Mouse (Mus musculus) forebrain, embryonic 12.5 days (tissue): Measurements from ENCODE around the gene Psmb9. TPM values are rescaled to one million over a fixed set of nuclear protein-coding genes. Genes with fewer than 3 reads are reported as not detected.

Source experiments
- ATAC-seq: fragments of 200-750 bp; cut with Nextera tagmentation; 2 replicates; pipeline ENCODE4 v1.8.0; 2017; ENCODE audit warnings: moderate TSS enrichment; ENCODE audit not compliant: low FRiP score
- H3K27ac ChIP-seq: fragments of 300-500 bp; sonication (generic); 2 replicates; pipeline ENCODE4 v1.5.1; 2016; ENCODE audit warnings: mild to moderate bottlenecking
- H3K27me3 ChIP-seq: fragments of 300-500 bp; sonication (generic); 2 replicates; pipeline ENCODE4 v1.6.1; 2016; ENCODE audit warnings: mild to moderate bottlenecking
- H3K36me3 ChIP-seq: fragments of 300-500 bp; sonication (generic); replicated peaks from 2 replicates; pipeline ENCODE4 v1.6.1; 2016; ENCODE audit warnings: mild to moderate bottlenecking
- H3K4me1 ChIP-seq: fragments of 300-500 bp; sonication (generic); 2 replicates; pipeline ENCODE4 v1.6.1; 2016
- H3K4me2 ChIP-seq: fragments of 300-500 bp; sonication (generic); 2 replicates; pipeline ENCODE4 v1.6.1; 2016; ENCODE audit warnings: mild to moderate bottlenecking, moderate library complexity
- H3K4me3 ChIP-seq: fragments of 300-500 bp; sonication (generic); replicated peaks from 2 replicates; pipeline ENCODE4 v1.5.1; 2016; ENCODE audit warnings: mild to moderate bottlenecking
- H3K9ac ChIP-seq: fragments of 300-500 bp; sonication (generic); 2 replicates; pipeline ENCODE4 v1.6.1; 2016; ENCODE audit warnings: mild to moderate bottlenecking
- H3K9me3 ChIP-seq: fragments of 300-500 bp; sonication (generic); 2 replicates; pipeline ENCODE4 v1.6.1; 2016
- whole genome bisulfite sequencing: fragments of 180-500 bp; shearing (Covaris S2); methylation state at CpG from one replicate; pipeline ENCODE4 v1.1.7; 2016; 5-methylcytosine and 5-hydroxymethylcytosine counted together
- polyA plus RNA-seq: library from polyadenylated mRNA; unstranded; fragments of >200 nt; fragmentation: Nextera tagmentation; extraction: Ambion mirVana; gene quantifications from 2 replicates; pipeline ENCODE4 v1.2.1, GENCODE M21; 2016

Psmb9 gene
- polyA plus RNA-seq, 1 experiment from 2014 or later, result 1.1 TPM

DNA sequence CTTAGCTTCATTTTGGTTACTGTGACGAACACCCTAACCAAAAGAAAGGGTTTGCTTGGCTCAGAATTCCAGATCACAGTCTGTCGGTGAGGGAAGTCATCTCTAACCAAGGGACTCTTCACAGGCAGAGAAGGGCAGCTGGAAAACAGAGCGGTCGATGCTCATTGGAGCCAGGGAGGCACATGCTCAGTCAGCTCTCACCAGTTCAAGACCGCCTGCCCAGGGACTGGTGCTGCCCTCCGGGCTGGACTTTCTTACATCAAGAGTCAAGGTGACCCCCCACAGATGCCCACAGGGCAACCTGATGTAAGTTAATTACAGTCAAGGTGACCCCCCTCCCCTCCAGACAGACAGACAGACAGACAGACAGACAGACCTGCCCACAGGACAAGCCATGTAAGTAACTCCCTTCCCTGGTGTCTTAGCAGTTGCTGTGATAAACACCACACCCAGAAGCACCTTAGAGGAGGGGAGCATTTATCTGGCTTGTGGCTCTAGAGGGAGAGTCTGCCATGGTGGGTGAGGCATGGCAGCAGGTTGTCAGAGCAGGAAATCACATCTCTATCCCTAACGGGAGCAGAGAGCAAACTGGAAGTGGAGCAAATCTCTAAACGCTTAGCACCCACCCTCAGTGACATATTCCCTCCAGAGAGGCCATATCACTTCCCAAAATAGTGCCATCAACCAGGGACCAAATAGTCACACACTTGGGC is 29.8 kb upstream of the Psmb9 start:
- Histone ChIP-seq H3K9ac (no peak overlapping the region), H3K27ac (no peak overlapping the region), H3K4me3 (no peak overlapping the region), H3K9me3 (no peaks in the 10 kb centered on the region), H3K4me1 (no peaks in the 10 kb centered on the region), H3K27me3 (peaks cover 36% of the 10 kb centered on the region), H3K4me2 (no peak overlapping the region), H3K36me3 (no peaks in the 10 kb centered on the region)
- ATAC-seq, result no peak
- 85% methylated on average over 8 of the region's 8 CpGs for WGBS

DNA sequence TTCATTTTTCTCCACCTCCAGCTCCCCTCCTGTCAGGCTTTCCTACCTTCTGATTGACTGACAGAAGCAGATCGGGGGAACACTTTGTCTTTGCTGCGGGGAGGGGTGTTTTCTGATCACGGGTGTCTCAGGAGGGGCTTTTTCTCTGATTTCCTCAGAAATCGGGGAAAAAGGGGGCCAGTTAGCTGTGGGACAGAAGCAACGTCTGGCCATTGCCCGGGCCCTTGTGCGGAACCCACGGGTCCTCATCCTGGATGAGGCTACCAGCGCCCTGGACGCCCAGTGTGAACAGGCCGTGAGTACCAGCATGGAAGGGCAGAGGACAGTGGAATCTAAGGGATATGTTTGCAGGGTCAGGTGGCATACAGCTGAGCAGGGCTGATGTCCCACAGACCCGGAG is 27.6 kb upstream of the Psmb9 start:
- no peak overlapping the region for H3K4me3 ChIP-seq
- H3K36me3 ChIP-seq, result no peaks in the 10 kb centered on the region
- WGBS, result 84% methylated on average over 12 of the region's 12 CpGs
- no peak overlapping the region for H3K27ac ChIP-seq
- H3K4me1 ChIP-seq, result 0 out of 2 replicates have a peak, but pooled peaks cover 3% of the 10 kb centered on the region
- ATAC-seq, result no peak
- H3K27me3 ChIP-seq, result peaks cover 58% of the 10 kb centered on the region
- no peak overlapping the region for H3K9ac ChIP-seq
- no peaks in the 10 kb centered on the region for H3K9me3 ChIP-seq
- no peak overlapping the region for H3K4me2 ChIP-seq

- no peak overlapping the region for H3K9ac ChIP-seq
- H3K9me3 ChIP-seq, result no peaks in the 10 kb centered on the region
- no peaks in the 10 kb centered on the region for H3K36me3 ChIP-seq
- H3K4me2 ChIP-seq, result no peak overlapping the region
- H3K4me3 ChIP-seq, result no peak overlapping the region
- H3K27me3 ChIP-seq, result peaks cover 69% of the 10 kb centered on the region
- 39% methylated on average over 21 of the region's 21 CpGs for WGBS
- H3K4me1 ChIP-seq, result 0 out of 2 replicates have a peak, but pooled peaks cover 3% of the 10 kb centered on the region
- no peak overlapping the region for H3K27ac ChIP-seq
- no peak for ATAC-seq
Measured at GRCm38 (mm10) chr17:34213936-34214335, 26.4 kb upstream of the Psmb9 start.

- H3K9ac ChIP-seq, result no peak overlapping the region
- H3K4me1 ChIP-seq, result 0 out of 2 replicates have a peak, but pooled peaks cover 3% of the 10 kb centered on the region
- H3K36me3 ChIP-seq, result no peaks in the 10 kb centered on the region
- WGBS, result 18% methylated on average over 23 of the region's 23 CpGs
- no peak for ATAC-seq
- H3K27ac ChIP-seq, result no peak overlapping the region
- no peaks in the 10 kb centered on the region for H3K9me3 ChIP-seq
- no peak overlapping the region for H3K4me2 ChIP-seq
- peaks cover 83% of the 10 kb centered on the region for H3K27me3 ChIP-seq
- no peak overlapping the region for H3K4me3 ChIP-seq
Measured at GRCm38 (mm10) chr17:34211746-34212365, 24.3 kb upstream of the Psmb9 start.

GRCm38 (mm10) chr17:34210599-34210998 is 23.0 kb upstream of the Psmb9 start:
- Histone ChIP-seq H3K36me3 (no peaks in the 10 kb centered on the region), H3K4me2 (no peak overlapping the region), H3K4me1 (0 out of 2 replicates have a peak, but pooled peaks cover 3% of the 10 kb centered on the region), H3K27me3 (peaks cover 92% of the 10 kb centered on the region), H3K9me3 (no peaks in the 10 kb centered on the region), H3K9ac (no peak overlapping the region), H3K27ac (no peak overlapping the region), H3K4me3 (no peak overlapping the region)
- no peak for ATAC-seq
- WGBS, result 73% methylated on average over 3 of the region's 3 CpGs

GRCm38 (mm10) chr17:34209680-34210079 is 22.1 kb upstream of the Psmb9 start:
- Histone ChIP-seq H3K27me3 (peaks cover 92% of the 10 kb centered on the region), H3K9me3 (no peaks in the 10 kb centered on the region), H3K4me2 (no peak overlapping the region), H3K4me3 (no peak overlapping the region), H3K9ac (no peak overlapping the region), H3K36me3 (no peaks in the 10 kb centered on the region), H3K4me1 (peaks cover 6% of the 10 kb centered on the region; the same call in 1 of the 2 replicates), H3K27ac (no peak overlapping the region)
- 39% methylated on average over 3 of the region's 3 CpGs for WGBS
- ATAC-seq, result no peak

- Histone ChIP-seq H3K4me1 (peaks cover 7% of the 10 kb centered on the region; the same call in 1 of the 2 replicates), H3K27ac (no peak overlapping the region), H3K4me2 (no peak overlapping the region), H3K36me3 (no peaks in the 10 kb centered on the region), H3K9me3 (no peaks in the 10 kb centered on the region), H3K9ac (no peak overlapping the region), H3K27me3 (peaks cover 87% of the 10 kb centered on the region), H3K4me3 (no peak overlapping the region)
- no peak for ATAC-seq
- 24% methylated on average over 10 of the region's 10 CpGs for WGBS
Measured at GRCm38 (mm10) chr17:34208421-34208820, 20.9 kb upstream of the Psmb9 start.

DNA sequence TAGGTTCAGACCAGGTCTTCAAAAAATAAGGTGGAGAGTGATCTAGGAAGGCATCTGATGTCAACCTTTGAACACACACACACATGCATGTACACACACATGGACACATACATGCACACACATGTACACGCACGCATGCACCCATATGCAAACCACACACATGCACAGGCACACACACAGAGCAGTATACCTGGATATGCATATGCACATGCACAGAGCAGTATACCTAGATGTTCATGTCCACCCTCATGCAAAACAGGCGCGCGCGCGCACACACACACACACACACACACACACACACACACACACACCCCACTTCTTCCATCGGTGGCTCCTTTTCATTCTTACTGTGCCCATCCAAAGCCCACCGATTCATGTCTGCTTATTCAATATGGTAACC is 20.3 kb upstream of the Psmb9 start:
- Histone ChIP-seq H3K4me3 (no peak overlapping the region), H3K4me1 (peaks cover 7% of the 10 kb centered on the region; the same call in 1 of the 2 replicates), H3K36me3 (no peaks in the 10 kb centered on the region), H3K4me2 (no peak overlapping the region), H3K9me3 (no peaks in the 10 kb centered on the region), H3K9ac (no peak overlapping the region), H3K27me3 (peaks cover 87% of the 10 kb centered on the region), H3K27ac (no peak overlapping the region)
- WGBS, result over 99% methylated on average over 9 of the region's 9 CpGs
- ATAC-seq, result no peak

- no peak overlapping the region for H3K4me2 ChIP-seq
- whole genome bisulfite sequencing, result 69% methylated on average over 3 of the region's 3 CpGs
Measured at GRCm38 (mm10) chr17:34207456-34207855, 19.9 kb upstream of the Psmb9 start.

DNA sequence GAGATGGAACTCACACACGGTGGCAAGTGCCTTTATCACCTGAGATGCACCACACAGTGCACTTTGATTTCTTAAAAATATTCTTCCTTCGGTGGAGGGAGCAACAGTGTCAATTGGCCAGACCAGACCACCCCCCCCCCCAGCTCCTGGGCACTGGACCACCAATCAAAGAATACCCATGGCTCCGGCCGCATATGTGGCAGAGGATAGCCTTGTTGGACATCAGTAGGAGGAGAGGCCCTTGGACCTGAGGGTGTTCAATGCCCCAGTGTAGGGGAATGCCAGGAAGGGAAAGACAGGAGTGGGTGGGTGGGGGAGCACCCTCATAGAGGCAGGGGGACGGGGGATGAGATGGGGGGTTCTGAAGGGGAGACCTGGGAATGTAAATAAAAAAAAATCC is 19.2 kb upstream of the Psmb9 start:
- no peaks in the 10 kb centered on the region for H3K9me3 ChIP-seq
- H3K4me3 ChIP-seq, result no peak overlapping the region
- H3K27me3 ChIP-seq, result peaks cover 80% of the 10 kb centered on the region
- no peak overlapping the region for H3K27ac ChIP-seq
- no peak overlapping the region for H3K4me2 ChIP-seq
- WGBS, result 87% methylated on average over 5 of the region's 5 CpGs
- peaks cover 6% of the 10 kb centered on the region; the same call in 1 of the 2 replicates for H3K4me1 ChIP-seq
- no peak for ATAC-seq
- H3K9ac ChIP-seq, result no peak overlapping the region
- no peaks in the 10 kb centered on the region for H3K36me3 ChIP-seq

More at GRCm38 (mm10) chr17:34207456-34207855, 19.9 kb upstream of the Psmb9 start:
- Histone ChIP-seq H3K36me3 (no peaks in the 10 kb centered on the region), H3K27me3 (peaks cover 85% of the 10 kb centered on the region), H3K27ac (no peak overlapping the region), H3K9ac (no peak overlapping the region), H3K9me3 (no peaks in the 10 kb centered on the region), H3K4me1 (peaks cover 7% of the 10 kb centered on the region; the same call in 1 of the 2 replicates), H3K4me3 (no peak overlapping the region)
- ATAC-seq, result no peak

- Histone ChIP-seq H3K4me1 (peaks cover 5% of the 10 kb centered on the region; the same call in 1 of the 2 replicates), H3K9me3 (no peaks in the 10 kb centered on the region), H3K27me3 (peaks cover 80% of the 10 kb centered on the region), H3K27ac (no peak overlapping the region), H3K4me3 (no peak overlapping the region), H3K36me3 (no peaks in the 10 kb centered on the region), H3K9ac (no peak overlapping the region), H3K4me2 (no peak overlapping the region)
- WGBS, result 15% methylated on average over 9 of the region's 9 CpGs
- ATAC-seq, result no peak
Measured at GRCm38 (mm10) chr17:34205746-34206176, 18.2 kb upstream of the Psmb9 start.

DNA sequence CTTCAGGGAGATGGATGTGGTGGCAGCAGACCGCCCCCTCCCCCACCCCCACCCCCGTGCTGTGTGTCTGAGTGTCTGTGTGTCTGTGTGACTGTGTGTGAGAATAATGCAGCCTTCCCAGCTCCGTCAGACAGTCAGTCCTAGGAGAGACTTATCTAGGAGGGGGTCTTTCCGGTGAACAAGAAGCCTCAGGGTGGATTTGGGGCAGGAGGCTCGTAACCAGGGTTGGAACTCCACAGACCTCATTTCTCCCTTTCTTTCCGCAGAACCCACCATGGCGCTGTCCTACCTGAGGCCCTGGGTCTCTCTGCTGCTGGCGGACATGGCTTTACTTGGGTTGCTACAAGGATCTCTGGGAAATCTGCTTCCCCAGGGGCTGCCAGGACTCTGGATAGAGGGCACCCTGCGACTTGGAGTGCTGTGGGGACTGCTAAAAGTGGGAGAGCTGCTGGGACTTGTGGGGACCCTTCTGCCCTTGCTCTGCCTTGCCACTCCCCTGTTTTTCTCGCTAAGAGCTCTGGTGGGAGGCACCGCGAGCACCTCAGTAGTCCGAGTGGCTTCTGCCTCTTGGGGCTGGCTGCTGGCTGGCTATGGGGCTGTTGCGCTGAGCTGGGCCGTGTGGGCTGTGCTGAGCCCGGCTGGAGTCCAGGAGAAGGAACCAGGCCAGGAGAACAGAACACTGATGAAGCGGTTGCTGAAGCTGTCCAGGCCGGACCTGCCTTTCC is 17.6 kb upstream of the Psmb9 start:
- peak overlapping the region; percentile 92 for H3K4me2 ChIP-seq
- H3K9me3 ChIP-seq, result no peaks in the 10 kb centered on the region
- peaks cover 80% of the 10 kb centered on the region for H3K27me3 ChIP-seq
- H3K4me3 ChIP-seq, result peak overlapping the region; percentile 64
- H3K4me1 ChIP-seq, result peaks cover 5% of the 10 kb centered on the region; the same call in 1 of the 2 replicates
- no peaks in the 10 kb centered on the region for H3K36me3 ChIP-seq
- H3K9ac ChIP-seq, result peak overlapping the region; percentile 62
- 13% methylated on average over 18 of the region's 18 CpGs for WGBS
- no peak overlapping the region for H3K27ac ChIP-seq
- ATAC-seq, result no peak
